Mouse (Mus musculus) kidney, adult 2 months (tissue): ENCODE results near the gene Zfr. TPM values are rescaled to one million over a fixed set of nuclear protein-coding genes. Genes with fewer than 3 reads are reported as not detected.

Experiments
- DNase-seq: peaks from one replicate; pipeline ENCODE4 v3.0.0; 2021
- H3K27ac ChIP-seq: fragments of 200-500 bp; 2 replicates; pipeline ENCODE4 v1.5.1; 2012; ENCODE audit warnings: low read depth, low read length, control low read depth, inconsistent platforms; ENCODE audit not compliant: insufficient read depth
- H3K27me3 ChIP-seq: fragments of 200-500 bp; replicated peaks from 2 replicates; pipeline ENCODE4 v1.6.1; 2012; ENCODE audit warnings: mild to moderate bottlenecking, moderate library complexity, low read length, inconsistent platforms; ENCODE audit not compliant: control insufficient read depth, insufficient read depth
- H3K36me3 ChIP-seq: fragments of 200-500 bp; 2 replicates; pipeline ENCODE4 v1.6.1; 2012; ENCODE audit warnings: mild to moderate bottlenecking, moderate library complexity, low read length, inconsistent platforms; ENCODE audit not compliant: control insufficient read depth, insufficient read depth
- H3K4me1 ChIP-seq: fragments of 200-500 bp; 2 replicates; pipeline ENCODE4 v1.6.1; 2011; ENCODE audit warnings: low read length; ENCODE audit not compliant: control insufficient read depth, insufficient read depth
- H3K4me3 ChIP-seq: fragments of 200-500 bp; 2 replicates; pipeline ENCODE4 v1.5.1; 2011; ENCODE audit warnings: mild to moderate bottlenecking, low read depth, low read length, control low read depth; ENCODE audit not compliant: insufficient read depth
- CTCF ChIP-seq: fragments of 200-500 bp; conservative IDR thresholded peaks from 2 replicates; pipeline ENCODE4 v1.5.1; 2011; ENCODE audit warnings: low read depth, mild to moderate bottlenecking, control low read depth, low read length, moderate library complexity, mixed read lengths; ENCODE audit not compliant: insufficient read depth, insufficient read length
- POLR2A ChIP-seq: fragments of 200-500 bp; IDR thresholded peaks from one replicate; pipeline ENCODE4 v1.6.1; 2011; ENCODE audit warnings: low read depth, low read length, control low read depth
- WGBS: fragments of 180-500 bp; shearing (Covaris S2); methylation state at CpG from one replicate; pipeline ENCODE4 v1.1.7; 2018; 5-methylcytosine and 5-hydroxymethylcytosine counted together
- polyA plus RNA-seq: library from polyadenylated mRNA; depleted of rRNA; stranded (reverse); fragments of >200 nt; gene quantifications from 2 replicates; pipeline ENCODE4 v1.2.3, GENCODE M21; 2012

Zfr gene
- polyA plus RNA-seq, 1 experiment, result 80.8 TPM

GRCm38 (mm10) chr15:12084164-12084563, 33.5 kb upstream of the Zfr start:
- no peak for DNase-seq
- Histone ChIP-seq H3K27ac (no peak overlapping the region), H3K36me3 (no peaks in the 10 kb centered on the region), H3K4me1 (no peaks in the 10 kb centered on the region), H3K27me3 (no peaks in the 10 kb centered on the region), H3K4me3 (no peak overlapping the region)
- no peak for TF ChIP-seq CTCF
- no peak for TF ChIP-seq POLR2A
- WGBS, result 41% methylated on average over 6 of the region's 6 CpGs

GRCm38 (mm10) chr15:12084859-12085258, 32.8 kb upstream of the Zfr start:
- peak; percentile 68 for DNase-seq
- H3K4me3 ChIP-seq, result no peak overlapping the region
- H3K27me3 ChIP-seq, result no peaks in the 10 kb centered on the region
- no peak overlapping the region for H3K27ac ChIP-seq
- TF ChIP-seq CTCF, result peak; percentile 69
- TF ChIP-seq POLR2A, result no peak
- WGBS, result 75% methylated on average over 4 of the region's 4 CpGs
- no peaks in the 10 kb centered on the region for H3K36me3 ChIP-seq
- no peaks in the 10 kb centered on the region for H3K4me1 ChIP-seq

- no peak overlapping the region for H3K27ac ChIP-seq
- no peaks in the 10 kb centered on the region for H3K27me3 ChIP-seq
- no peaks in the 10 kb centered on the region for H3K4me1 ChIP-seq
- WGBS, result 64% methylated on average over 5 of the region's 5 CpGs
- TF ChIP-seq POLR2A (no peak), CTCF (no peak)
- H3K4me3 ChIP-seq, result no peak overlapping the region
- DNase-seq, result no peak
- H3K36me3 ChIP-seq, result no peaks in the 10 kb centered on the region
Observed at GRCm38 (mm10) chr15:12087634-12088033, 30.0 kb upstream of the Zfr start.

GRCm38 (mm10) chr15:12088091-12088490, 29.5 kb upstream of the Zfr start:
- WGBS, result 90% methylated on average over 10 of the region's 10 CpGs
- no peak for DNase-seq
- Histone ChIP-seq H3K4me1 (no peaks in the 10 kb centered on the region), H3K36me3 (no peaks in the 10 kb centered on the region), H3K27me3 (no peaks in the 10 kb centered on the region), H3K4me3 (no peak overlapping the region), H3K27ac (no peak overlapping the region)
- TF ChIP-seq CTCF (no peak), POLR2A (no peak)

GRCm38 (mm10) chr15:12090087-12090486, 27.5 kb upstream of the Zfr start:
- H3K4me1 ChIP-seq, result no peaks in the 10 kb centered on the region
- H3K27me3 ChIP-seq, result no peaks in the 10 kb centered on the region
- WGBS, result 61% methylated on average over 7 of the region's 7 CpGs
- TF ChIP-seq CTCF (no peak), POLR2A (no peak)
- DNase-seq, result no peak
- no peak overlapping the region for H3K4me3 ChIP-seq
- H3K36me3 ChIP-seq, result no peaks in the 10 kb centered on the region
- H3K27ac ChIP-seq, result no peak overlapping the region

- WGBS, result 91% methylated on average over 9 of the region's 9 CpGs
- TF ChIP-seq POLR2A, result no peak
- no peak for TF ChIP-seq CTCF
- Histone ChIP-seq H3K4me3 (no peak overlapping the region), H3K4me1 (no peaks in the 10 kb centered on the region), H3K36me3 (no peaks in the 10 kb centered on the region), H3K27me3 (no peaks in the 10 kb centered on the region), H3K27ac (no peak overlapping the region)
- no peak for DNase-seq
Observed at GRCm38 (mm10) chr15:12090981-12091669, 26.5 kb upstream of the Zfr start.

GRCm38 (mm10) chr15:12091781-12092458, 25.7 kb upstream of the Zfr start:
- H3K27ac ChIP-seq, result no peak overlapping the region
- peak; percentile 50 for DNase-seq
- no peak overlapping the region for H3K4me3 ChIP-seq
- no peaks in the 10 kb centered on the region for H3K36me3 ChIP-seq
- 63% methylated on average over 10 of the region's 10 CpGs for WGBS
- H3K27me3 ChIP-seq, result no peaks in the 10 kb centered on the region
- H3K4me1 ChIP-seq, result no peaks in the 10 kb centered on the region
- TF ChIP-seq POLR2A, result no peak
- peak; percentile 76 for TF ChIP-seq CTCF
